Mouse (Mus musculus) WW6 (cell line): ENCODE results near the gene Cyp11a1.

ENCODE experiments used
- DNase-seq: peaks from one replicate; pipeline ENCODE4 v3.0.0-alpha.2; 2013; ENCODE audit warnings: low read depth, low spot score

Gene Cyp11a1

GRCm38 (mm10) chr9:58044828-58045227, 38.6 kb downstream of the Cyp11a1 start:
- DNase-seq, result no peak

GRCm38 (mm10) chr9:58045646-58046045, 39.4 kb downstream of the Cyp11a1 start:
- no peak for DNase-seq

DNA sequence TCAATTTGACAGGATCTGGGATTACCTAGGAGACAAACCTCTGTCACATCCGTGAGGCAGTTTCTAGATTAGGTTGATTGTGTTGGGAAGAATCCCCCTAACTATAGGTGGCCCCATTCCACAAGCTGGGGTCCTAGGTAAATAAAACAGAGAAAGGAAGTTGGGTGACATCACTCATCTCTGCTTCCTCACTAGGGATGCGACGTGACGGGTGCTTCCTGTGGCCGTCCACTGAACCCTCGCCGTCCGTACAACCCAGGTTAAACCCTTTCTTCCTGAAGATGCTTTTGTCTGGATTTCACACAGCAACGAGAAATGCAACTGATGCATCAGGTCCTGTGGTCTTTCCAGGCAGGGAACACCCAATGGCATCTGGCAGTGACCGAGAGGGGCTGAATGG, 40.9 kb downstream of the Cyp11a1 start:
- no peak for DNase-seq

DNA sequence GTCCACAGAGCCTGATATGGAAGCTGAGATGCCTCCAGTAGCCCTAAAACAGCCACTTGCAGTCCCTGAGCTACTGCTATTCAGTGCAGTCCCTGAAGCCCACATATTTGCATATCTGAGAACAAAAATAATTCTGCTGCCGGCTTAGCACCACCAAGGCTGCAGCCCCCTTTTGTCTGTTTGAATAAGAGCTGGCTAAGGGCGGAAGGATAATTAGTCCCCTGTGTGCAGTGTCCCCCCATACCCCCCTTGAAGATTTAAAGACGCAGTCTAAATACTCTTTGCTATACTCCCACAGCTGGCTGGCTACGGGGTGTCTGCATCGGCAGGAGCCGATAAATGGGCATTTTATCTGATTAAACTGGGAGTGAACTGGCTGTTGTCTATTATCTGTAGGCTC, 42.4 kb downstream of the Cyp11a1 start:
- no peak for DNase-seq

- DNase-seq, result no peak
Measured at GRCm38 (mm10) chr9:58049186-58049585, 43.0 kb downstream of the Cyp11a1 start.

DNA sequence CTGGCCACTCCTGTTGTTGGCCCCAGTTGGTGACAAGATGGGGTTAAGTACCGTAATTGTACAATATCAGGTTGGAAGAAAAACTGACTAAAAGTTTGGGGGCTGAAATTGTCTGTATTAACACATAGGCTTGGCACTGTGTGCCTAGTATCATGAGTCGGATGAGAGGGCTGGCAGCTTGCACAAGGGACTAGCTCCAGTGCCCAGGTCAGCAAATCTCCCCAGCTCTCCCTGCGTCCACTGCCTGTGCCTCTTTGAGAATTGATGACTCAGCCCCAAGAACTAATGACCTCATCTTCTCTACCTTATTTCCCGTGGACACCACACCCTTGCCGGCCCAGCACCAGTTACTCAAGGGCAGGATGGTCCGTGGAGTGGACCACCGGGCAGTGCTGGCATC, 43.6 kb downstream of the Cyp11a1 start:
- no peak for DNase-seq

- no peak for DNase-seq
Measured at GRCm38 (mm10) chr9:58051937-58052336, 45.7 kb downstream of the Cyp11a1 start.

DNA sequence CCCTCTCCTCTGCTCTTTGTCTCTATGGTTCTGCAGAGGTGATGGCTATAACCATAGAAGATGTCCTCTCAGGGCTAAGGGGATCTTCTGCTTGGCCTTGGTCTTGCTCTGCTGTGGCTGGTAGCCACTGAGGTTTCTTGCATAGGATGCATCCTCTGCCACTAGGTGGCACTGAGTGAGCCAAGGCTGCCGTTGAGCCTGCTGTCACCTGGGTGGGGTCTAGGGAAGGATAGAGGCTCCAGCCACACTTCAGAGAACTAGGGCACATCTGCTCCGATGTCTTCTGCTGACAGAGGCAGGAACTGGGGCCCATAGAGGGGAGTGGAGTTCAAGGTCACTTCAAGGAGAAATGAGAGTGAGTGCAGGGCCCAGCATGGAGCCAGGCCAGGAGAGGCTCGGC, 46.9 kb downstream of the Cyp11a1 start:
- DNase-seq, result no peak

DNA sequence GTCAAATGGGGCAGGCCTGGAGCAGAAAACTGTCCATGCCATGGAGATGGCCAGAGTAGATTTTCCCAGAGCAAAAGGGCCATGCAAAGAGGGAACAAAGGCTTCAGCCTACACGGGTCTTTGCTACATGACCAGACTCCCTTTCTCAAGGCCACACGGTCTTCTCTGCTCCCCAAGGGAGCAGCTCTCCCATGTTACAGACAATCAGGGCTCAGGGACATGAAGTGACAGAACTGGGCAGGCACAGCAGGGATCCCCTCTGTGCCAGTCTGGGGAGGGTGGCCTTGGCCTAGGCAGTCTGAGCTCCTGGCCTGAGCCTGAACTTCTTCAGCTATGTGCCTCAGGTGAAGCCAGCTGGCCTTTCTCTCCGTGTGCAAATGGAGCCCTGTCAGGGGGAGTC, 47.3 kb downstream of the Cyp11a1 start:
- DNase-seq, result no peak

DNA sequence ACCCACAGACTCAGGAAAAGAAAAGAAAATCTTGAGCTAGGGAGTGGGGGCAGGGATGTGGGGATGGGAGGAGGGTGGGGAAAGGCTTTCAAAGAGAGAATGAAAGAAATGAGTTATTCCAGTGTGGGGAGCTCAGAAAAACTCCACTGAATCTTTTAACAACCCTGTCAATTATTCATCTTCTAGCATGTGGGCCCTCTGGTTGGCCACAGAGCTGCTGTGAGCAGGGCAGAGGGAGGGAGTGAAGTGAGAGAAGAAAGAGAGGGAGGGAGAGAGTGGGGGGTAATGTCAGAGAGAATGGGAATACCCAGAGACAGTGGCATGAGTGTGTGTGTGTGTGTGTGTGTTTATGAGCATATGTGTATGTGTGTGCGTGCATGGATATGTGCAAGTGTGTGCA, 47.8 kb downstream of the Cyp11a1 start:
- no peak for DNase-seq

DNA sequence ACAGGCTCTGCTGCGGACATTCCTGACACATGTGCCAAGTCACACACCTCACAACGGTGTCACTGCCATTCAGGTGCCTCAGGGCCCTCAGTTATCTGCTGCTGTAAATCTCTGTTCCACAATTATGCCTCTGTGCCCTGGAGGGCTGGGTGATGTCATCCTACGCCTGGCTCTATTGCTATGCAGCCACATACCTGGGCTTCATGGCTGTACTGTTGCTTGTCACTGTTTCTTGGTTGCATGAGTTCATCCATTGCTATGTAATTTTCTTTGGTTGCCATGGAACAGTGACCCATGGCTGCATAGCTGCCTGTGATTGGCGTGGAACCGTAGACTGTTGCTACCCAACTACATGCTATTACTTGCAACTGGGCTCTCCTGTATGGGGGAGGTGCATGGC, 49.5 kb downstream of the Cyp11a1 start:
- no peak for DNase-seq

GRCm38 (mm10) chr9:58059920-58060319, 53.7 kb downstream of the Cyp11a1 start:
- no peak for DNase-seq

- peak; percentile 29 for DNase-seq
Measured at GRCm38 (mm10) chr9:58060677-58061667, 54.8 kb downstream of the Cyp11a1 start.

- DNase-seq, result no peak
Measured at GRCm38 (mm10) chr9:58063531-58063930, 57.3 kb downstream of the Cyp11a1 start, which contains the start of gene Stra6. Gene Stra6 (plus strand): TSS chr9:58063788.

DNA sequence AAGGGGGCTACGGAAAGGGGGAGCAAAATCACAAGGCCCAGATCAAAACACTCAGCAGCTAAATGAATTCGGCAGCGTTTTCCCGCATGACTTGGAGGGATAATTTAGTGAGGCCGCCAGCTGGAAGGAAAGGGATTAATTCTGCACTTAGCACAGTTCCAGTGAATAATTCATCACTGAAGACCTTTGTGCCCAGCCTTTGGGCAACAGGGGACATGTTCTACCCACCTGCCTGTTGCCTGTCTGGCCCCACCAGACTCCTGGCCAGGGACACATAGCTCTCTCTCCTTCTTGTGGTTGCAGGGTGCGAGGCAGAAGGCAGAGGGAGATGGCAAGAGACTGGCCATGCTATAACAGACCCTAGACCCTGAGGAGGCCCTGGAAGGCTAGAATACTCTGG, 59.3 kb downstream of the Cyp11a1 start:
- DNase-seq, result no peak

- DNase-seq, result no peak
Measured at GRCm38 (mm10) chr9:58065977-58066730, 59.9 kb downstream of the Cyp11a1 start.

DNA sequence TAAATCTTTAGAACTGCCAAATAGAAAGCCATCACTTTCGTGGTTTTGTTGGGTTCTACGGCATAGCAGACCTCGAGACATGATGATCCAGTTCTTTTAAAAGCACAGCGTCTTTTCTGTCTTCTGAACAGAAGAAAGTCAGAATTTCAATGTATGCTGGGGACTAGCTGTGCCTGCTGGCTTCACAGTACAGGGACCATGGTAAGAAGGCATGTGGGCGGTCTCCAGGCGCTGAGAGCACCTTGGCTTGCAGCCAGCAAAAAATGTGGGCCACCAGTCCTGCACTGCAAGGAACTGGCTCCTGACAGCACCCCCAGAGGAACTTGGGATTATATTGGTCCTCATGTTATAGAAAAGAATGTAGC, 60.5 kb downstream of the Cyp11a1 start:
- DNase-seq, result no peak

- no peak for DNase-seq
Measured at GRCm38 (mm10) chr9:58067546-58067945, 61.3 kb downstream of the Cyp11a1 start.

- DNase-seq, result no peak
Measured at GRCm38 (mm10) chr9:58074561-58074960, 68.3 kb downstream of the Cyp11a1 start.
